Mouse (Mus musculus): ENCODE measurements around the gene Psmc3.

DNA sequence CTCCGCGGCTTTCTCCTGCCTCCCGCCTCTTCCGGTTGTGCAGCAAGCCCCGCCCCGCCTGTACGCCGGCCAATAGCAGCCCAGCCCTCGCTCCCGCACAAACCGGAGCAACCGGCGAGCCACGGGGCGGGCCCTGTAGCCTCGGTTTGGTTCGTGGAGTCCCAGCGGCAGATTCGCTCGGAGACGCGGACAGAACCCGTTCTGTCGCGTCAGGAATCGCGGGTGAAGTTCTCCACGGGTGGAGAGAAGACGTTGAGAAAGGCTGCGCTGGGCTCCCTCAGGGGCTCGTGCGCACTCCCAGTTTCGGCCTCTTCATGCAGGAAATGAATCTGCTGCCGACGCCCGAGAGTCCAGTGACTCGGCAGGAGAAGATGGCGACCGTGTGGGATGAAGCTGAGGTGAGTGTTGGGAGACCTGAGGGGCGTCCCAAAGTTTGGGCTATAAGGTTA lies at the start of gene Psmc3:
- TF ChIP-seq CTCF (IDR thresholded peaks at IDR 0.05; ENCODE audit: insufficient read depth, low read depth, low read length) (no peak), POLR2A (IDR thresholded peaks at IDR 0.05; ENCODE audit: insufficient read depth, low read depth, low read length) (peak; percentile 82)

Data from olfactory bulb, adult 2 months (tissue).